Mouse (Mus musculus) gastrocnemius, postnatal 25 days (tissue): Measurements from ENCODE around the gene Esrp2. TPM values are rescaled to one million over a fixed set of nuclear protein-coding genes. Genes with fewer than 3 reads are reported as not detected.

Experiments used
- DNase-seq: peaks from one replicate; pipeline ENCODE4 v3.0.0; 2022
- total RNA-seq, 2 experiments: library from RNA; stranded (reverse); gene quantifications; 1 replicate in 1 of 2; 2 replicates in 1 of 2; pipeline ENCODE4 v1.2.3; 2021

Esrp2 gene
- total RNA-seq, 2 experiments from 2014 or later = 0.46 TPM; not detected in 1

- no peak for DNase-seq
These were observed 13.3 kb downstream of the Esrp2 start for GRCm38 (mm10) chr8:106123443-106123842.

GRCm38 (mm10) chr8:106115897-106116296 is 20.9 kb downstream of the Esrp2 start:
- no peak for DNase-seq

GRCm38 (mm10) chr8:106112514-106112913 is 24.3 kb downstream of the Esrp2 start:
- no peak for DNase-seq

GRCm38 (mm10) chr8:106112041-106112440 is 24.7 kb downstream of the Esrp2 start:
- DNase-seq = no peak

GRCm38 (mm10) chr8:106108729-106109128 is 28.0 kb downstream of the Esrp2 start:
- DNase-seq = peak; percentile 35

- no peak for DNase-seq
These were observed 28.7 kb downstream of the Esrp2 start for GRCm38 (mm10) chr8:106108080-106108479.

- no peak for DNase-seq
These were observed 30.6 kb downstream of the Esrp2 start for GRCm38 (mm10) chr8:106106193-106106592.

GRCm38 (mm10) chr8:106103888-106104287 is 32.9 kb downstream of the Esrp2 start:
- no peak for DNase-seq

GRCm38 (mm10) chr8:106102321-106102720 is 34.5 kb downstream of the Esrp2 start:
- DNase-seq = no peak

Other genes starting within 250 kb of the Esrp2 start
- gene Nrn1l, start 243.4 kb downstream of the Esrp2 start, total RNA-seq = not detected
- gene Pskh1, start 236.5 kb downstream of the Esrp2 start, total RNA-seq = 10 to 100 TPM in 1 of 2 experiments, 1 to 10 TPM in 1; 10.0 to 10.7 TPM
- gene Ctrl, start 203.1 kb downstream of the Esrp2 start, total RNA-seq = not detected
- gene Psmb10, start 198.5 kb downstream of the Esrp2 start, total RNA-seq = 10 to 100 TPM; 19.1 to 22.1 TPM
- under 1 TPM; 0.46 to 0.80 TPM for gene Lcat, start 193.6 kb downstream of the Esrp2 start, total RNA-seq
- 10 to 100 TPM; 11.5 to 14.4 TPM for gene Slc12a4, start 170.9 kb downstream of the Esrp2 start, total RNA-seq
- gene Dpep3, start 157.5 kb downstream of the Esrp2 start, total RNA-seq = not detected
- gene Dus2, start 145.6 kb downstream of the Esrp2 start, total RNA-seq = 10 to 100 TPM in 1 of 2 experiments, 1 to 10 TPM in 1; 8.7 to 10.6 TPM
- gene Dpep2nb, start 131.0 kb downstream of the Esrp2 start, total RNA-seq = not detected
- 1 to 10 TPM; 8.3 to 9.0 TPM for gene Ddx28, start 125.1 kb downstream of the Esrp2 start, total RNA-seq
- gene Nfatc3, start 78.1 kb downstream of the Esrp2 start, total RNA-seq = 10 to 100 TPM; 20.1 to 22.4 TPM
- gene Pla2g15, start 13.4 kb upstream of the Esrp2 start, total RNA-seq = 1 to 10 TPM; 2.9 to 3.8 TPM
- gene Slc7a6, start 31.9 kb upstream of the Esrp2 start, total RNA-seq = 1 to 10 TPM; 7.9 to 8.6 TPM
- gene Slc7a6os, start 74.0 kb upstream of the Esrp2 start, total RNA-seq = 1 to 10 TPM; 8.6 to 9.3 TPM
- gene Prmt7, start 74.0 kb upstream of the Esrp2 start, total RNA-seq = 10 to 100 TPM; 22.9 to 23.3 TPM
- gene Smpd3, start 201.0 kb upstream of the Esrp2 start, total RNA-seq = 1 to 10 TPM in 1 of 2 experiments, under 1 TPM in 1; 0.84 to 1.1 TPM